ENCODE assay signal across 27 mouse cellular contexts in genomic region chr6:145807929-145808328, GRCm38 (mm10). TPM values are rescaled to one million over a fixed set of nuclear protein-coding genes. Genes with fewer than 3 reads are reported as not detected.
DNase-seq lines count a peak whose midpoint lies in the region; ATAC-seq and TF ChIP-seq lines count a peak whose summit lies in the region.
"Had no signal": no experiment of that assay in that cellular context is flagged by ENCODE, and none has a peak within 500 bp of the region (broad histone marks: within the 10 kb centered on the region; RNA-seq: fewer than 3 reads in every experiment).

No protein-coding gene starts in this region.

- ATAC-seq in heart, embryonic 15.5 days (replicated peaks; ENCODE audit: insufficient number of reproducible peaks, insufficient read depth, low FRiP score, low read depth) = no peak
- no peak for ATAC-seq in liver, embryonic 12.5 days
- ATAC-seq in midbrain, embryonic 11.5 days (ENCODE audit: low FRiP score) = no peak
- ATAC-seq in midbrain, postnatal 0 days (ENCODE audit: low FRiP score) = no peak
- ATAC-seq: activated CD4-positive, CD25-positive, alpha-beta regulatory T cell, adult 4 months; forebrain, embryonic 15.5 days; hindbrain, embryonic 16.5 days; intestine, embryonic 15.5 days had no signal

- peak; percentile 86 for DNase-seq in heart, adult 11 months
- DNase-seq in heart, postnatal 10 days = no peak
- no peak for DNase-seq in heart, adult 18-20 months
- DNase-seq in liver, adult 2 months (ENCODE audit: extremely low read depth, low read depth, low spot score) = peak; percentile 48
- DNase-seq in midbrain, embryonic 11.5 days (ENCODE audit: low spot score, missing footprints) = peak; percentile 10
- DNase-seq in midbrain, postnatal 0 days (ENCODE audit: low spot score) = no peak
- DNase-seq: adrenal gland, adult 8-10 months; adrenal gland, postnatal 25 days; cerebellum, adult 11-12 months; cerebellum, adult 8-10 months; cerebellum, postnatal 10 days; cerebellum, postnatal 36 days; embryo, embryonic 11 days; gastrocnemius, postnatal 25 days; heart, postnatal 14 days had no signal

- H3K27ac ChIP-seq in heart, embryonic 15.5 days = peak overlapping the region; percentile 49
- no peak overlapping the region for H3K27ac ChIP-seq in liver, adult 2 months (replicated peaks; ENCODE audit: insufficient read depth, low read depth, low read length)
- no peak overlapping the region for H3K27ac ChIP-seq in liver, embryonic 12.5 days
- no peak overlapping the region for H3K27ac ChIP-seq in midbrain, embryonic 11.5 days (ENCODE audit: low read depth, low read length)
- no peak overlapping the region for H3K27ac ChIP-seq in midbrain, postnatal 0 days (ENCODE audit: low read depth, low read length)
- H3K27ac ChIP-seq: embryonic facial prominence, embryonic 10.5 days; embryonic facial prominence, embryonic 13.5 days; forebrain, embryonic 12.5 days; forebrain, embryonic 15.5 days; hindbrain, embryonic 10.5 days; hindbrain, embryonic 13.5 days; intestine, embryonic 15.5 days had no signal

- H3K4me1 ChIP-seq in heart, embryonic 15.5 days (replicated peaks) = peaks cover 49% of the 10 kb centered on the region
- H3K4me1 ChIP-seq in liver, adult 2 months (ENCODE audit: control insufficient read depth, insufficient read depth, low read length) = peaks cover 32% of the 10 kb centered on the region
- no peaks in the 10 kb centered on the region for H3K4me1 ChIP-seq in liver, embryonic 12.5 days
- H3K4me1 ChIP-seq in midbrain, embryonic 11.5 days (ENCODE audit: control insufficient read depth, insufficient read depth, low read length) = no peaks in the 10 kb centered on the region
- H3K4me1 ChIP-seq in midbrain, postnatal 0 days (ENCODE audit: insufficient read depth, low read length) = no peaks in the 10 kb centered on the region
- H3K4me1 ChIP-seq: forebrain, embryonic 15.5 days; intestine, embryonic 15.5 days had no signal

- H3K4me2 ChIP-seq in heart, embryonic 15.5 days = no peak overlapping the region
- H3K4me2 ChIP-seq in liver, embryonic 12.5 days = no peak overlapping the region
- H3K4me2 ChIP-seq in midbrain, embryonic 11.5 days = no peak overlapping the region
- H3K4me2 ChIP-seq in midbrain, postnatal 0 days (ENCODE audit: low read depth, low read length, poor library complexity, severe bottlenecking) = no peak overlapping the region
- H3K4me2 ChIP-seq: embryonic facial prominence, embryonic 13.5 days; forebrain, embryonic 12.5 days; forebrain, embryonic 15.5 days; hindbrain, embryonic 13.5 days; intestine, embryonic 15.5 days had no signal

- H3K36me3 ChIP-seq in heart, embryonic 15.5 days = peaks cover 11% of the 10 kb centered on the region; the same call in 1 of the 2 replicates
- H3K36me3 ChIP-seq in liver, adult 2 months (ENCODE audit: control insufficient read depth, insufficient read depth, low read length) = no peaks in the 10 kb centered on the region
- 0 out of 2 replicates have a peak, but pooled peaks cover 3% of the 10 kb centered on the region for H3K36me3 ChIP-seq in liver, embryonic 12.5 days
- H3K36me3 ChIP-seq in midbrain, embryonic 11.5 days (ENCODE audit: control insufficient read depth, insufficient read depth, low read length) = no peaks in the 10 kb centered on the region
- H3K36me3 ChIP-seq in midbrain, postnatal 0 days (ENCODE audit: insufficient read depth, low read length) = no peaks in the 10 kb centered on the region; the same call in 1 of the 2 replicates
- H3K36me3 ChIP-seq: forebrain, embryonic 12.5 days; forebrain, embryonic 15.5 days; hindbrain, embryonic 13.5 days; intestine, embryonic 15.5 days had no signal

- H3K9ac ChIP-seq in heart, embryonic 15.5 days = no peak overlapping the region
- H3K9ac ChIP-seq in liver, adult 2 months (ENCODE audit: low read depth, low read length) = no peak overlapping the region
- no peak overlapping the region for H3K9ac ChIP-seq in liver, embryonic 12.5 days
- no peak overlapping the region for H3K9ac ChIP-seq in midbrain, embryonic 11.5 days (ENCODE audit: low read length)
- no peak overlapping the region for H3K9ac ChIP-seq in midbrain, postnatal 0 days (replicated peaks; ENCODE audit: low read length, poor library complexity, severe bottlenecking)
- H3K9ac ChIP-seq: embryonic facial prominence, embryonic 13.5 days; forebrain, embryonic 12.5 days; forebrain, embryonic 15.5 days; hindbrain, embryonic 13.5 days; intestine, embryonic 15.5 days had no signal

- TF ChIP-seq POLR2A in liver, adult 2 months (IDR thresholded peaks at IDR 0.05; ENCODE audit: extremely low read depth, insufficient read depth, low read length) = no peak

- no peaks in the 10 kb centered on the region for H3K9me3 ChIP-seq in heart, embryonic 15.5 days (replicated peaks)
- no peaks in the 10 kb centered on the region for H3K9me3 ChIP-seq in liver, embryonic 12.5 days (replicated peaks)
- no peaks in the 10 kb centered on the region for H3K9me3 ChIP-seq in midbrain, embryonic 11.5 days (ENCODE audit: control insufficient read depth, low read length)
- H3K9me3 ChIP-seq in midbrain, postnatal 0 days (ENCODE audit: low read length) = no peaks in the 10 kb centered on the region
- H3K9me3 ChIP-seq: embryonic facial prominence, embryonic 10.5 days; embryonic facial prominence, embryonic 13.5 days; forebrain, embryonic 12.5 days; forebrain, embryonic 15.5 days; hindbrain, embryonic 10.5 days; hindbrain, embryonic 13.5 days; intestine, embryonic 15.5 days had no signal

- intact Hi-C loops in heart, postnatal 10 days (cut with DNase I) = no loop called here

- WGBS in heart, embryonic 15.5 days = 56% methylated on average over 9 of the region's 9 CpGs
- WGBS in liver, adult 2 months = 52% methylated on average over 9 of the region's 9 CpGs
- 75% methylated on average over 9 of the region's 9 CpGs for WGBS in liver, embryonic 12.5 days (ENCODE audit: insufficient replicate concordance)
- 85% methylated on average over 8 of the region's 9 CpGs for whole genome bisulfite sequencing in midbrain, embryonic 11.5 days
- whole genome bisulfite sequencing in midbrain, postnatal 0 days = 88% methylated on average over 8 of the region's 9 CpGs

- H3K4me3 ChIP-seq in heart, embryonic 15.5 days = no peak overlapping the region
- H3K4me3 ChIP-seq in liver, adult 2 months (ENCODE audit: insufficient read depth, low read depth, low read length) = no peak overlapping the region
- H3K4me3 ChIP-seq in liver, embryonic 12.5 days = no peak overlapping the region
- no peak overlapping the region for H3K4me3 ChIP-seq in midbrain, embryonic 11.5 days (ENCODE audit: low read depth, low read length)
- H3K4me3 ChIP-seq in midbrain, postnatal 0 days (ENCODE audit: low read depth, low read length) = no peak overlapping the region
- H3K4me3 ChIP-seq: embryonic facial prominence, embryonic 10.5 days; embryonic facial prominence, embryonic 13.5 days; erythroblast, embryonic 14.5 days; forebrain, embryonic 12.5 days; forebrain, embryonic 15.5 days; hindbrain, embryonic 10.5 days; hindbrain, embryonic 13.5 days; intestine, embryonic 15.5 days had no signal

- no peak for TF ChIP-seq CTCF in liver, adult 2 months (IDR thresholded peaks at IDR 0.05; ENCODE audit: low read depth, low read length)
- TF ChIP-seq CTCF in midbrain, postnatal 0 days (IDR thresholded peaks at IDR 0.05) = no peak

- no peaks in the 10 kb centered on the region for H3K27me3 ChIP-seq in heart, embryonic 15.5 days
- no peaks in the 10 kb centered on the region for H3K27me3 ChIP-seq in liver, adult 2 months (ENCODE audit: control insufficient read depth, insufficient read depth, low read length)
- H3K27me3 ChIP-seq in liver, embryonic 12.5 days (replicated peaks) = no peaks in the 10 kb centered on the region
- H3K27me3 ChIP-seq in midbrain, embryonic 11.5 days (ENCODE audit: control insufficient read depth, insufficient read depth, low read length) = no peaks in the 10 kb centered on the region
- H3K27me3 ChIP-seq in midbrain, postnatal 0 days (ENCODE audit: insufficient read depth, low read length) = no peaks in the 10 kb centered on the region
- H3K27me3 ChIP-seq: embryonic facial prominence, embryonic 13.5 days; forebrain, embryonic 12.5 days; forebrain, embryonic 15.5 days; hindbrain, embryonic 13.5 days; intestine, embryonic 15.5 days had no signal

- peaks cover 19% of the 10 kb centered on the region for H3K79me2 ChIP-seq in liver, adult 2 months (ENCODE audit: control insufficient read depth, insufficient read depth, low read length)

RNA-seq across cellular contexts. Expression of gene Bhlhe41, which starts 57.4 kb away (rescaled TPM):
- total RNA-seq in heart, postnatal 10 days (2021) = 10 to 100 TPM; 15.9 to 17.4 TPM
- polyA plus RNA-seq in heart, embryonic 15.5 days (2015; fragmentation: Nextera tagmentation; extraction: Ambion mirVana) = 5.5 and 6.6 TPM in 2 replicates
- total RNA-seq in heart, adult 18-20 months (2021) = 10 to 100 TPM; 11.4 to 15.8 TPM
- 0.40 and 1.8 TPM in 2 replicates for total RNA-seq in liver, adult 2 months (2014; rRNA removed)
- 0.21 and 0.32 TPM in 2 replicates for polyA plus RNA-seq in liver, adult 2 months (2012; rRNA removed)
- 0.11 and 0.15 TPM in 2 replicates for polyA plus RNA-seq in liver, embryonic 12.5 days (2016; fragmentation: Nextera tagmentation; extraction: Ambion mirVana)
- 1.9 and 2.1 TPM in 2 replicates for polyA plus RNA-seq in midbrain, embryonic 11.5 days (2014; fragmentation: Nextera tagmentation; extraction: Ambion mirVana)
- 6.3 and 6.4 TPM in 2 replicates for total RNA-seq in midbrain, postnatal 0 days (2014; rRNA removed)
- 7.3 and 8.3 TPM in 2 replicates for polyA plus RNA-seq in midbrain, postnatal 0 days (2015; fragmentation: Nextera tagmentation; extraction: Ambion mirVana)

Comparison
In these comparisons a context has a peak if more than half of its experiments do, and no peak if none do; other contexts are left out.
1. DNase-seq: peak in heart, adult 11 months (single experiment), liver, adult 2 months (single experiment) and midbrain, embryonic 11.5 days (single experiment); none in heart, postnatal 10 days (0 of 2), heart, adult 18-20 months (0 of 2) and midbrain, postnatal 0 days (single experiment).